Mouse (Mus musculus) C2C12 (cell line): Measurements from ENCODE around the gene Zbtb8a. TPM values are rescaled to one million over a fixed set of nuclear protein-coding genes. Genes with fewer than 3 reads are reported as not detected.

Experiments used
- H3K27me3 ChIP-seq: one replicate; pipeline ENCODE4 v1.6.1; 2011; ENCODE audit not compliant: control insufficient read depth, insufficient read depth, insufficient read length
- H3K36me3 ChIP-seq: one replicate; pipeline ENCODE4 v1.6.1; 2011; ENCODE audit not compliant: control insufficient read depth, insufficient read depth
- H3K4me3 ChIP-seq: one replicate; pipeline ENCODE4 v1.5.1; 2011; ENCODE audit warnings: mild to moderate bottlenecking, control low read depth; ENCODE audit not compliant: poor library complexity, insufficient read depth, severe bottlenecking
- H3K79me2 ChIP-seq: one replicate; pipeline ENCODE4 v1.6.1; 2011; ENCODE audit not compliant: control insufficient read depth, insufficient read depth
- H3K79me3 ChIP-seq: one replicate; pipeline ENCODE4 v1.6.1; 2011; ENCODE audit warnings: low read depth, control low read depth
- H3ac ChIP-seq: one replicate; pipeline ENCODE3; 2011; ENCODE audit warnings: low read depth; ENCODE audit not compliant: control insufficient read depth, insufficient read length
- CEBPB ChIP-seq: IDR thresholded peaks from one replicate; pipeline ENCODE4 v1.6.1; 2011; ENCODE audit warnings: low read depth, mild to moderate bottlenecking, control low read depth, moderate library complexity
- CTCF ChIP-seq: IDR thresholded peaks from one replicate; pipeline ENCODE4 v1.5.1; 2011; ENCODE audit not compliant: control insufficient read depth, insufficient read depth, insufficient read length
- FOSL1 ChIP-seq: IDR thresholded peaks from one replicate; pipeline ENCODE4 v1.8.0; 2011; ENCODE audit warnings: mild to moderate bottlenecking, low read length; ENCODE audit not compliant: poor library complexity, insufficient read depth, severe bottlenecking
- MAX ChIP-seq: IDR thresholded peaks from one replicate; pipeline ENCODE4 v1.6.1; 2011; ENCODE audit warnings: mild to moderate bottlenecking, control low read depth
- MYOD1 ChIP-seq: IDR thresholded peaks from one replicate; pipeline ENCODE4 v1.6.1; 2011; ENCODE audit warnings: low read depth; ENCODE audit not compliant: control insufficient read depth, insufficient read length
- MYOG ChIP-seq: IDR thresholded peaks from one replicate; pipeline ENCODE4 v1.6.1; 2011; ENCODE audit not compliant: control insufficient read depth, insufficient read length; ENCODE audit errors: extremely low read depth
- USF1 ChIP-seq: IDR thresholded peaks from one replicate; pipeline ENCODE4 v1.6.1; 2011; ENCODE audit warnings: low read depth, mild to moderate bottlenecking, control low read depth, moderate library complexity
- polyA plus RNA-seq: library from polyadenylated mRNA; unstranded; fragments of >200 nt; fragmentation: generic; extraction: Trizol; gene quantifications from one replicate; pipeline ENCODE4 v1.2.1, GENCODE M21; 2012; ENCODE audit warnings: missing spikeins

The Zbtb8a gene
- polyA plus RNA-seq, 1 experiment = 4.6 TPM

DNA sequence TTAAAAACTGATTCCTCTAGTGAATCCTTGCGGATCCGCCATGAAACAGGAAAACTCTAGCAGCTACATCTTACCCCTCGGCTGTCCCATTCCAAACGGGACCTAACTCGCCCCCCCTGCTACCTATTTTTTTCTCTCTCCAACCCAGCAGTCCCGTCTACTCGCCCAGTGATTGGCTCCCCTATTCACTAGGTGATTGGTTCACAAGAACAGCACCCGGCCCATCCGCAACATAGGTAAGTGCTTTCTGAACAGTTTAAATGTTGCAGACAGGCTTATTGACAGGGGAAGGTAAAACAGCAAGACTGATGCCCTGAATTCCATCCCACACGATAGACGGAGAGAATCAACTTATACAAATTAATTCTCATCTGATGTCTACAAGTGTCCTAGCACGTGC is 24.7 kb downstream of the Zbtb8a start:
- no peaks in the 10 kb centered on the region for H3K79me3 ChIP-seq
- H3K27me3 ChIP-seq = no peaks in the 10 kb centered on the region
- no peak overlapping the region for H3ac ChIP-seq
- no peak overlapping the region for H3K4me3 ChIP-seq
- H3K79me2 ChIP-seq = no peaks in the 10 kb centered on the region
- peaks cover 1% of the 10 kb centered on the region for H3K36me3 ChIP-seq
- TF ChIP-seq MAX (no peak), MYOG (no peak), FOSL1 (no peak), CEBPB (no peak), CTCF (no peak), USF1 (no peak), MYOD1 (no peak)

DNA sequence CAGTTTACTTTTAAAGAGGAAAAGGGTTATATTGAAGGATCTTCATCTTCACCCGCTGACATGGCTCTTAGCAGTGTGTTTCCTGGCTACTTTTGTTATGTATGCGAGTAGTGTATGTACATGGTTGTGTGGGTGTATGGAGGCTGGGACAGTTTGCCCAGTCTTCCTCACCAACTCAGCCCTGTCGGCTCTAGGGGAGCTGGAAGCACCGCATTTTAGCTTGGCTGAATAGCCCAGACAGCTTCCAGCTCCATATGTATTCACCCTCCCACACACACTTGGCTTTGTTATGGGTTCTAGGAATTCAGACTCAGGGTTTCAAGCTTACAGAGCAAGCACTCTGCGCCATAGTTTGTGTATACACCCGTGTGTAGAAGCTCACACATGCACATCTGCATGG is 26.8 kb downstream of the Zbtb8a start:
- Histone ChIP-seq H3K79me2 (no peaks in the 10 kb centered on the region), H3ac (no peak overlapping the region), H3K79me3 (no peaks in the 10 kb centered on the region), H3K27me3 (no peaks in the 10 kb centered on the region), H3K36me3 (no peaks in the 10 kb centered on the region), H3K4me3 (no peak overlapping the region)
- TF ChIP-seq CEBPB = no peak
- no peak for TF ChIP-seq FOSL1
- TF ChIP-seq MYOD1 = no peak
- TF ChIP-seq USF1 = no peak
- no peak for TF ChIP-seq MAX
- TF ChIP-seq CTCF = no peak

- Histone ChIP-seq H3K27me3 (no peaks in the 10 kb centered on the region), H3ac (no peak overlapping the region), H3K4me3 (no peak overlapping the region), H3K79me3 (no peaks in the 10 kb centered on the region), H3K36me3 (peaks cover under 1% of the 10 kb centered on the region), H3K79me2 (no peaks in the 10 kb centered on the region)
- TF ChIP-seq MAX = peak; percentile 16
- TF ChIP-seq FOSL1 = no peak
- TF ChIP-seq CTCF = peak; percentile 68
These were observed 27.3 kb downstream of the Zbtb8a start for GRCm38 (mm10) chr4:129350644-129351043.

DNA sequence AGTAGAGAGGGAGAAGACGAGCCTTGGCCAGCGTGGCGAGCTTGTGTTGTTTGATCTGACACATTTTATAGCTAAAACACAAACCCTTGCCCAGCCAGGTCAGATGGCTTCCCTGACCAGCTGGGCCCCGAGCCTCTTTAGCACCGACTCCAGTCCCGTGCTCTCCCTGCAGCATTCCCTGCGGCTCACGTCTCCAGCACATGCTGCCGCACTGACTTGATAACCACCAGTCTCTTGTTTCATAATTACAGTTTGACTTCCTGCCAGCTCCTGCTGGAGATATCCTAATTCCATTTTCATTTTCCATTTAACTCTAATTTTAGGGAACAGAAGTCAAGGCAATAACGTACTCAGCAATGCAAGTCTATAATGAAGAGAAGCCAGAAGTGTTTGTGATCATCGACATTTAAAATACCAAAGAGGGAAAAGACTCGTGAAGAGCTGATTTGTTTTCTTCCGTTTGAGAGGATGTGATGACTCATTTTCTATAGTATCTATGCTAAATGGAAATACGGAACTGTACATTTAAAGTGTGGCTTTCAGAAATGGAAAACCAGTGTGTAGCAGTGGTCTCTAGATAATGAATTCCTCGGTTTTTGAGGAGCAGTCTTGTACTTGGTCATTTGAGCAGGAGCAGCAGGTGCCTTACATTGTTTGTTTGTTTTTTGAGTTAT is 31.3 kb downstream of the Zbtb8a start:
- H3K79me2 ChIP-seq = no peaks in the 10 kb centered on the region
- peaks cover 22% of the 10 kb centered on the region for H3K36me3 ChIP-seq
- H3K4me3 ChIP-seq = no peak overlapping the region
- TF ChIP-seq FOSL1 = no peak
- no peak for TF ChIP-seq MYOG
- no peaks in the 10 kb centered on the region for H3K79me3 ChIP-seq
- no peaks in the 10 kb centered on the region for H3K27me3 ChIP-seq
- no peak overlapping the region for H3ac ChIP-seq

DNA sequence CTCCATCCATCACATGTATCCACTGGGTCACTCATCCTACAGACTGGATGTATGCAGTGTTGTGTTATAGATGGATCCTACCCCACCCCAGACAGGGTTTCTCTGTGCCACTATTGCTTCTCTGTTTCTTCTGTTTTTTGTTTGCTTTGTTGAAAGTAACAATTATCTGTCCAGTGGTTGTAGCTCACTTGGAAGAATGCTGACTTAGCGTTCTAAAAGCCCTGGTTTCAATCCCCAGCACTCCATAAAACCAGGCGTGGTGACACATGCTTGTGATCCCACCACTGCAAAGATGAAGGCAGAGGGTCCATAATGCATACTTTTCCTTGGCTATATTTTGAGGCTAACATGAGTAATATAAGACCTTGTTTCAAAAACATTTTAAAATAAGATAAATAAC is 35.2 kb downstream of the Zbtb8a start:
- Histone ChIP-seq H3K27me3 (no peaks in the 10 kb centered on the region), H3K79me2 (peaks cover 9% of the 10 kb centered on the region), H3K36me3 (peaks cover 28% of the 10 kb centered on the region), H3K79me3 (no peaks in the 10 kb centered on the region), H3ac (no peak overlapping the region), H3K4me3 (no peak overlapping the region)
- no peak for TF ChIP-seq MYOD1
- no peak for TF ChIP-seq USF1
- TF ChIP-seq CEBPB = no peak
- no peak for TF ChIP-seq FOSL1
- no peak for TF ChIP-seq MAX

DNA sequence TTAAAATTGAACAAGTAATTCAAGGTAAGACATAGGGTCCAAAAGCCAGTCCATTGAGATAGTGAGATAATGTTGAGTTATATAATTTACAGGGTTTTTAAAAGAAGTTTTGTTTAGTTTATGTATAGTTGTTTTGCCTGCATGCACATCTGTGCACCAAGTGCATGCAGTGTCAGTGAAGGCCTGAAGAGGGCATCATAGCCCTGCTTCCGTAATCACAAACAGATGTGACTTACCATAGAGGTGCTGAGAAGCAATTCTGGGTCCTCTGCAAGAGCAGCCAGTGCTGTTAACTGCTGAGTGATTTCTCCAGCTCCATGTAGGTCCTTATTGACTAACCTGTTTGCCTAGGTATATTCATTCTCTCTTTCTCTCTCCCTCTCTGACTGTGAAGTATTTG is 36.0 kb downstream of the Zbtb8a start:
- TF ChIP-seq MAX (no peak), CTCF (no peak), FOSL1 (no peak), MYOD1 (no peak), CEBPB (no peak), MYOG (no peak), USF1 (no peak)
- no peak overlapping the region for H3K4me3 ChIP-seq
- H3K36me3 ChIP-seq = peaks cover 28% of the 10 kb centered on the region
- H3ac ChIP-seq = no peak overlapping the region
- peaks cover 17% of the 10 kb centered on the region for H3K79me2 ChIP-seq
- H3K27me3 ChIP-seq = no peaks in the 10 kb centered on the region
- peaks cover 7% of the 10 kb centered on the region for H3K79me3 ChIP-seq
